Mouse (Mus musculus): ENCODE measurements around the gene Sohlh1. TPM values are rescaled to one million over a fixed set of nuclear protein-coding genes. Genes with fewer than 3 reads are reported as not detected.
A peak's percentile ranks its signal among the peaks of the same experiment; 100 is the strongest.

Gene Sohlh1
- total RNA-seq (2021) = not detected

DNA sequence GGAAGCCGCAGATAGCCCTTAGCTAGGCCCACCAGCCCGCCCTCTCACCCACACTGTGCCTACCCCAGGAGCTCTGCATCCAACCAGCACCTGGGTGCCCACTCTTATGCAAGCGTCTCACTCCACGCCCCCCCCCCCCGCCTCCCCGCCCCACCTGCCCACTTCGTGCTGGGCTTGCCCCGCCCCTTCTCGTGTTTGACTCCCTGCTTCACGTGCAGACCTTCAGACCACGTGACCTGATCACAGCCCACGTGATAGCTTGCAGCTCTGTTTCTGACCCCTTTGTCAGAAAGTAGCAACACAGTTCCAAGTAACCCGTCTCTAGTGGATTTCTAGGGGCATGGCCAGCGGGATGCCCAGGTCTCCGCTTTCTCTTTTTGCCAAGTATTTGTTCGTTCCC is at the start of gene Sohlh1:
Gene Sohlh1 (minus strand): TSS at position 23 of the 400 bp plus-strand sequence.
- no peak for DNase-seq (ENCODE audit: extremely low spot score in 1 of 2, low spot score in 2 of 2)
- intact Hi-C loops (cut with DNase I) = no loop called here

DNA sequence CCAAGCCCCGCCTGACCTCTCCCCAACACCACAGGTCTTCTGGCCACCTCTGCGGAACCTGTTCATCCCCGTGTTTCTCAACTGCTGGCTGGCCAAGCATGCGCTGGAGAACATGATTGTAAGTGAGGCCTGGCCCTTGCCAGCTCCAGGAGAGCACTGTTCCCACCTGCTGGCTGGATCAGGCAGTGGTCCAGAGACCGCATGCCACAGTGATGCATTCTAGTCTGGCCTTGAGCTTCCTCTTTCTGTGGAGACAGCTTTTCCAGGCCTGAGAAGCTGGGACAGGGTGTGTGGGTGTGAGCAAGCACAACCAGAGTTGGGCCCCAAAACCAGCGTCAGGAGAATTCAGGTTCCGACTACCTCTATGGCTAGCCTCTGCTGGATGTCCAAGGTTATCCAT is 45.4 kb upstream of the Sohlh1 start:
- DNase-seq (ENCODE audit: extremely low spot score in 1 of 2, low spot score in 2 of 2) = no peak
- intact Hi-C loops (cut with DNase I) = no loop called here

DNA sequence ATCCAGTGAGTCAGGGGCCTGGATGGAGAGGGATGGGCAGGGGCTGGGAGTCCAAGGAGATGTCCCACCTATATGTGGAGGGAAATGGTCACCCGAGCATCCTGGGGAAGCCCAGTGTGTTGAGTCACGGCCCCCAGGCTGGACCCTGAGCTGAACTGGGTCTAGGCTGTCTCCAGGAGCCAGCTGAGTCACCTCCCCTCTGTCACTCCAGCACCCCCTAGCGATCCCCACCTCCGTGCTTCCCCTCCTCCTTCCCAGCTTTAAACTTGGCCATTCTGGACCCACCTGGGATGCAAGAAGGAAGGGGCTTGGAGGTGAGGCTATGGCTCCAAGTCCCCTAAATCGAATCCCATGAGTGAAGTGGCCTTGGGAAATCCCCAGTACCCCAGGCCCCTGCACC is 41.1 kb upstream of the Sohlh1 start:
- intact Hi-C loops (cut with DNase I) = no loop called here
- no peak for DNase-seq (ENCODE audit: extremely low spot score in 1 of 2, low spot score in 2 of 2)

DNA sequence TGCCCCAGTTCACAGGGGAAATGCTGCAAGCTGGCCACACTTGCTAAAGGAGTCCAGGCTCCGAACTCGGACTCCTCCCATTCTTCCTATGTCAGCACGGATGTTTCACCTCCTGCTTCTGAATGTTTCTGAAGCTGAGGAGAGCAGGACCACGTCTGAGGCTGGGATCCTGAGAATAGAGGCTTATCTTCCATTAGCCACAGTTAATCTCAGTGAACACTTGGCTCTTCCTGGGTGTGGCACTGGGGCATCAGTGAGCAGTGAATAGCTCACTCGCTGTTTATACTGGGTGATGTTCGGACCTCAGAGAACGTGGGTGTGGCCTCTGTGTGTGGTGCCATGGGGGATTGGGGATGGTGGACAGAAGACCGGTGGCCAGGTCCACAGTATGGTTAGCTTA is 40.2 kb upstream of the Sohlh1 start:
- no peak for DNase-seq (ENCODE audit: extremely low spot score in 1 of 2, low spot score in 2 of 2)
- intact Hi-C loops (cut with DNase I) = no loop called here

- intact Hi-C loops (cut with DNase I) = no loop called here
- no peak for DNase-seq (ENCODE audit: extremely low spot score in 1 of 2, low spot score in 2 of 2)
These were observed 37.7 kb upstream of the Sohlh1 start for GRCm38 (mm10) chr2:25884756-25885155.

DNA sequence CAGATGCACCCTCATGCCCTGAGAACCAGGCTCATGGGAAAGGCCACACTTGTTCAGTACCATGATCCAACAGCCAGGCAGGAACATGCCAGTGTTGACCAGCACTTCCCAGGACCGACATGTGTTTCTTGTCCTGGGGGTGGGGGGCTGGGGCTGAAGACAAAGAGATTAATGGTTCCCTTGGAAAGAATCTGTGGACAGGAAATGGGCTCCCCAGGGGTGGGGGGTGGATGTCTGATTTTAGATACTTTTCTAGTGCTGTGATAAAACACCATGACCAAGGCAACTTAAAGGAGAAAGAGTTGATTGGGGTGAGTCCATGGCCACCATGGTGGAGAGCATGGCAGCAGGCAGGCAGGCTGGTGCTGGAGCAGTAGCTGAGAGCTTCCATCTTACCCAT is 35.2 kb upstream of the Sohlh1 start:
- intact Hi-C loops (cut with DNase I) = no loop called here
- DNase-seq (ENCODE audit: extremely low spot score in 1 of 2, low spot score in 2 of 2) = no peak

DNA sequence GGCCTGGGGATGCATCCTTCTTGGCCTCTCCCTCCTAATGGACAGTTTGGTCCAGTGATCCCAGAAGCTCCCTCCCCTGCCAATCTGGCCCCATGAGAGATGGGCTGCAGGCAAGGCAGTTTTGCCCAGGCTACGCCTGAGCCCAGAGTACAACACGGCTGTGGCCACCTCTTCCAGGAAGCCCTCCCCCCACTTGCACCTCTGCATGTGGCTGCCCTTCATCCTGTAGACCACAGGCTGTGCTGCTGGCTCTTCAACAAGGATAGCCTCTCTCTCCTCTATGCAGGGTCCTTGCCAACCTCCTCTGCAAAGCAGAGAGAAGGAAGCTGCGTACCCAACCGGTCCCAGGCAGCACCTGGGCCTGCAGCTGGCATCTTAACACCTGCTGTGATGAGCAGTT is 32.0 kb upstream of the Sohlh1 start:
- intact Hi-C loops (cut with DNase I) = no loop called here
- no peak for DNase-seq (ENCODE audit: extremely low spot score in 1 of 2, low spot score in 2 of 2)

GRCm38 (mm10) chr2:25878516-25878915 is 31.5 kb upstream of the Sohlh1 start:
- DNase-seq (ENCODE audit: extremely low spot score in 1 of 2, low spot score in 2 of 2) = no peak
- intact Hi-C loops (cut with DNase I) = no loop called here

- DNase-seq (ENCODE audit: extremely low spot score in 1 of 2, low spot score in 2 of 2) = peak in 1 of 2 experiments; percentile 54
- intact Hi-C loops (cut with DNase I) = no loop called here
These were observed 30.8 kb upstream of the Sohlh1 start for GRCm38 (mm10) chr2:25877736-25878268.

GRCm38 (mm10) chr2:25877250-25877735 is 30.2 kb upstream of the Sohlh1 start:
- DNase-seq (ENCODE audit: extremely low spot score in 1 of 2, low spot score in 2 of 2) = no peak
- intact Hi-C loops (cut with DNase I) = no loop called here

- DNase-seq (ENCODE audit: extremely low spot score in 1 of 2, low spot score in 2 of 2) = no peak
- intact Hi-C loops (cut with DNase I) = no loop called here
These were observed 19.6 kb upstream of the Sohlh1 start for GRCm38 (mm10) chr2:25866656-25867055.

- intact Hi-C loops (cut with DNase I) = loop anchor here (2.0 kb wide), 1 partner anchor 49 kb away; no protein-coding TSS in a partner anchor
- DNase-seq (ENCODE audit: extremely low spot score in 1 of 2, low spot score in 2 of 2) = peak; percentile 66 to 81
These were observed 18.4 kb upstream of the Sohlh1 start for GRCm38 (mm10) chr2:25865412-25865811.

DNA sequence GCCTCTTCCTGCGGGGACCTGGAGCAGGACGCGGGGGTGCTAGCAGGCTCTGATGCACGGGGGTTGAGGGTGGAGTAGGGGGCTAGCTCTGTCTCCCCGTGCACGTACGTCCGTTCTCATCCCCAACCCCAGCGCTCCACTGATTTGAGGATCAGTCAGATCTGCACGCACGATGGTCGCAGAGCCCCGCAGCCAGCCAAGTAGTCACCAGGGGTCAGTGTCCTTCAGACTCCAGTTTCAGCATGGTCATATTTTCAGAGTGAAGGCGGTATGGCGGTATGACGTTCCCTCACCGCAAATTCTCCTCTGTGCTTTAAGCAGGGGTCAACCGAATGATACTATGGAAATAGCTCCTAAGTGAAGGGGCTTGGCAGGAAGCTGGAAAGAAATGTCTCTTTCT is 17.2 kb upstream of the Sohlh1 start:
- DNase-seq (ENCODE audit: extremely low spot score in 1 of 2, low spot score in 2 of 2) = no peak
- intact Hi-C loops (cut with DNase I) = loop anchor here (2.0 kb wide), 1 partner anchor 51 kb away; no protein-coding TSS in a partner anchor

DNA sequence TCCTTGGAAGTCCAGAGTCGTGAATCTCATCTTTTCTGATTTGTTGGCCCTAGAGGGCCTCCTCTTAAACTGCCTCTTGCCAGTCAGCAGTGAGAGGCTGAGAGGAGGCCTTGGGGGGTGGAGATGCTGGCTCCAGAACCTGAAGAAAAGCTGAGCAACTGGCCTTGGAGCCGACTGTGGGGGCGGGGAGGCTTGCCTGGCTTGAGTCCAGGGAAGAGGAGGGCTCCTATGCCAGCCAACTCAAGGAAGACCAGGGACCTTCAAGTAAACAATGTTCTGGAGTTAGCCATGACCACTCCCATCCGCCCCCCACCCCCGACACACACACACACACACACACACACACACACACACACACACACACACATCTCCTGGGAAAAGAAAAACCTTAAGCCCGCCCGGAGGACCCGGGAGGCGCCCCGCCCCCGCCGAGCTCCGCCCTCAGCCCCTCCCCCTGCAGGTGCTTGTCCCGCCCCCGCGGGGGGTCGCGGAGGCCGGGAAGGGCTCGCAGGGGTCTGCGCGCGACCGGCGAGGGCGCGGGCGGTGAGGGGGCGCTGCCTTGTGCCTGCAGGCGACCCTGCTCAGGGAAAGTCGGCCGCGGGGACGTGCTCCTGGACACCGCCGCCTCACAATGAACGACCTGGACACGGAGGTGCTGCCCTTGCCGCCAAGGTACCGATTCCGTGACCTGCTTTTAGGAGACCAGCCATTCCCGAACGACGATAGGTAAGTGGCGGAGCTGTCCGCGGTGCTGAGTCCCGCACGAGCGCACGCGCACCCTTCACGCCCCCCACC is 16.5 kb upstream of the Sohlh1 start, which contains the start of gene Kcnt1:
Gene Kcnt1 (plus strand): TSS at position 398 of the 795 bp plus-strand sequence.
- intact Hi-C loops (cut with DNase I) = loop anchor here (2.0 kb wide), 1 partner anchor 51 kb away; no protein-coding TSS in a partner anchor
- DNase-seq (ENCODE audit: extremely low spot score in 1 of 2, low spot score in 2 of 2) = peak in 1 of 2 experiments; percentile 71

DNA sequence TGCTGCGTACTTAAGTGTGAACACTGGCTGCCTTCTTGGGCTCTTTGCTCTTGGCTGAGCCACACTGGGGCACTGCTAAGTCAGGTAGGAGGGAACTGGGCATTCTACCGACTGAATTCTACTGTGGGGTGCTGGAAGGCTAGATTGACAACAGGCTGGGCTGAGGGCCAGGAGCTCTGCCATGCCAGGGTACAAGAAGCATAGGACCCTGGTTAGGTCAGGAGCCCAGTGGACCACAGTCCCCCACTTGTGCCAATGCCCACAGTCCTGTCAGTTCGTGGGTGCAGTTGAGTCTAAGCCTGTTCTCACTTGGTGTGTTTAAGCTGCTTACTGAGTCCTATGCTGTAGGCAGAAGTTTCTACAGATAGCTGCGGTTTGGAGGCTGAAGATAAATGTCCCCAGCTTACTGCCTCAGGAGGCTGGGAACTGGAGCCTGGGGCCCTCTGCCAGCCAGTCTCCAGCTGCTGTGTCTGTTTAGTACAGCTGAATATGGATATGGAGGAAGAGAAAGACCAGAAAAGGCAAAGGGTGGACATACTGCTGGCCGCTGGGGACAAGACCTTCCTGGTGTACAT is 15.7 kb upstream of the Sohlh1 start:
- intact Hi-C loops (cut with DNase I) = no loop called here
- peak in 1 of 2 experiments; percentile 45 for DNase-seq (ENCODE audit: extremely low spot score in 1 of 2, low spot score in 2 of 2)

DNA sequence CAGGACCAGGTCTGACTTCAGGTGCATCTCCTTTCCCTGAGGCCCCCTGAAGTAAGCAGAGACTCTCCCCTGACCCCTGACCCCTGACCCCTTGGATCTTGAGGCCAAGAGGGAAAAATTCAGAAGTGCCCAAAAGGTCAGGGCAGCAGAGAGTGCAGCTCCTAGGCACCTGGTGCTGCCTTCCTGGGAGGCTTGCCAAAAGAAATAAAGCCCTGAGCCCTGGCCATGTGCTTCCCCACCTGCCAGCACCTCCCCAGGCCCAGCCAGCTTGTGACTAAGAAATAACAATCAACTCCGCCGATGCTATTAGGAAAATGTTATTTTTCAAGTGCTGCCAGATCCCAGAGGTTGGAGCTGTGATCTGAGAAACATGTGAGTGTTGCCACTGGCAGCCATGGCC is 15.0 kb upstream of the Sohlh1 start:
- DNase-seq (ENCODE audit: extremely low spot score in 1 of 2, low spot score in 2 of 2) = peak in 1 of 2 experiments; percentile 37
- intact Hi-C loops (cut with DNase I) = no loop called here

- no peak for DNase-seq (ENCODE audit: extremely low spot score in 1 of 2, low spot score in 2 of 2)
- intact Hi-C loops (cut with DNase I) = no loop called here
These were observed 12.8 kb upstream of the Sohlh1 start for GRCm38 (mm10) chr2:25859891-25860290.

DNA sequence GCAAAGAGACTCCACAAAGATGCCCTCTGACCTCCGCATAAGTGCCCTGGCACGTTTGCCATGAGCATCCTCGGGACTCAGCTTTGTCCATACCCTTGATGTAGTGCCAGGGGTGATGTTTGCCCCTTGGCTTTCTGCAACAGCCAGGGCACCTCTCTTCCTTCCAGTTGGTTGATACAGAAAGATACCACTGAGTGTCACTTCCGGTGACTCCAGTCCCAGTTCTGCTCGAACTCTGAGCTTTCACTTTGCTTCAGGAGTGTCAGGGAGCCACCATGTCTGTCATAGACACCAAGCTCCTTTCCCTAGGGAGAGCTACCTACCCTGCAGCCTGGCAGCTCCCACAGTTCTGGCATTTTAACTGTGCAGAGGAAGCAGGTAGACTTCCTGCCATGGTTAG is 7.0 kb upstream of the Sohlh1 start:
- DNase-seq (ENCODE audit: extremely low spot score in 1 of 2, low spot score in 2 of 2) = no peak
- intact Hi-C loops (cut with DNase I) = no loop called here

GRCm38 (mm10) chr2:25852626-25853025 is 5.6 kb upstream of the Sohlh1 start:
- intact Hi-C loops (cut with DNase I) = no loop called here

DNA sequence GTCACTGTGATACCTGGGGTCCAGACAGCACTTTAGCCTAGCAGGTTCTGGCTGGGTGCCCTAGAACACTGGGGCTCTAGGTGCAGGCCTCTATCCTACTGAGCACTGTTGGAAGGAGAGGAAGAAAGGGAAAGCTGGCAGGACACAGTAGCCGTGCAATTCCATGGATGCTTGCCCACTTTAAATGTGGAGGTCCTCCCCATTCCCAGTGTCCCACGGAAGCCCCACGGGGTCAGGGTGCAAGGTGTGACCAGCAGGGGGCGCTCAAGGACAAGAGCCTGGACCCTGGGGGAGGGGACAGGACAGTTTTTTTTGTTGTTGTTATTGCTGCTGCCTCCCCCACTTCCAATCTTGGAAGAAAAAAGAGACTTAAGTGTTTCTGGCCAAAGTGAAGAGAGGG is 3.3 kb upstream of the Sohlh1 start:
- DNase-seq (ENCODE audit: extremely low spot score in 1 of 2, low spot score in 2 of 2) = peak in 1 of 2 experiments; percentile 64
- intact Hi-C loops (cut with DNase I) = no loop called here

More at GRCm38 (mm10) chr2:25852626-25853025, 5.6 kb upstream of the Sohlh1 start:
- DNase-seq (ENCODE audit: extremely low spot score in 1 of 2, low spot score in 2 of 2) = peak; percentile 78 to 79

Data from left cerebral cortex, postnatal 10 days (tissue).